Mouse (Mus musculus): Measurements from ENCODE around the gene A830018L16Rik.

Gene A830018L16Rik

GRCm38 (mm10) chr1:11652773-11653172 is 238.9 kb downstream of the A830018L16Rik start:
- DNase-seq (ENCODE audit: low spot score), result no peak

- DNase-seq (ENCODE audit: low spot score), result no peak
These were observed 243.6 kb downstream of the A830018L16Rik start for GRCm38 (mm10) chr1:11657341-11658060.

- no peak for DNase-seq (ENCODE audit: low spot score)
These were observed 244.2 kb downstream of the A830018L16Rik start for GRCm38 (mm10) chr1:11658061-11658625.

- no peak for DNase-seq (ENCODE audit: low spot score)
These were observed 330.9 kb downstream of the A830018L16Rik start for GRCm38 (mm10) chr1:11744749-11745314.

DNA sequence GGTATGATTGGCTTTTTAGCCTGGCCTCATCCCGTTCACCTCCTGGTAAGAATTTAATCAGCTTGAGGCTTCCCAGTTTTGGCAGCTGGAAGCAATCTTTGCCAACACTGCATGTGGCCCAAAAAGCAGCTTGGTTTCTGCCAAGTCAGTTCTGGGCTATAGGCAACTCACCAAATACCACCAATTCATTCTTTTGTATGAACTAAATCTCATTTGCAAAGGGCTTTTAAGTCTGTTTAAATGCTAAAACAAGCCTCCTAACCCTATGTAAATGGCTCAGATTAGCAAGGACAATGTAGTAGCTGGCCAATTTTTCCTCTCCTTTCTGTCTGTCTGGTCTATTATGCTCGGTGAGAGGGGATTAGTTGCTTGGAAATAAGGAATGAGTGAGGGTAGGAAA is 334.5 kb downstream of the A830018L16Rik start:
- DNase-seq (ENCODE audit: low spot score), result no peak

DNA sequence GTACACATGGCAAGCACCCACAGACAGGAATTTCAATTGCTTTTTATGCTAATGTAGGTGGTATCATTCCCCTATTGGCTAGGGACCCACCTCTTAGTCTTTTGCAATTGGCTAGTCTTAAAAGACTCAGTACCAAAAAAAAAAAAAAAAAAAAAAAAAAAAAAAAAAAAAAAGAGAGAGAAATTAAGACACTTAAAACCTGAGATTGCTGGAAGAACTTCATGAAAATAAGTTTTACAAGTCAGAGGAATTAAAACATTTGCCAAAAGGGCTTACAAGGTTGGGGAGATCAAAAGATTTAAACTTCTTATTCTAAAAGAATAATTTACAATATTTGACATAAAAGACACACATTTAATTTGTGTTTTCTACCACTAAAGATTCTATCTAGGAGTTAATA is 336.2 kb downstream of the A830018L16Rik start:
- DNase-seq (ENCODE audit: low spot score), result no peak

- DNase-seq (ENCODE audit: low spot score), result no peak
These were observed 336.7 kb downstream of the A830018L16Rik start for GRCm38 (mm10) chr1:11750607-11751006.

GRCm38 (mm10) chr1:11751996-11752395 is 338.1 kb downstream of the A830018L16Rik start:
- no peak for DNase-seq (ENCODE audit: low spot score)

- no peak for DNase-seq (ENCODE audit: low spot score)
These were observed 374.4 kb downstream of the A830018L16Rik start for GRCm38 (mm10) chr1:11788264-11788663.

DNA sequence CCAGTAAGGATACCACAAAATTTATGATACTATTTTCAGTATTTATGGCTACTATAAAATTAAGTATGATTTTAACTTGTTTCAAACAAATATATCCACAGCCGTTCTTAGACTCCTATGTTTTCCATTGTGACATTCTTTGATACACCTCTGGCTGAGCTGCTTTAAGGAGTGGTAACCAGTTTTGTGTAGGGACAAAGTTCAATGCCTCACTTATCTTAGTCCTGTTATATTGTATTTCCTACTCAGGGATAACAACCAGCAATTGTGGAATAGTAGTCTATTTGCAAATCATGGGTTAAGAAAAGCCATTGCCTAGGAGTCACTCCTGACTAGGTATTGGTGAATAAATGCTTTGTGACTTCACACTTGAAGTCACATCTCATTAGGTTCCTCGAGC is 378.9 kb downstream of the A830018L16Rik start:
- no peak for DNase-seq (ENCODE audit: low spot score)

DNA sequence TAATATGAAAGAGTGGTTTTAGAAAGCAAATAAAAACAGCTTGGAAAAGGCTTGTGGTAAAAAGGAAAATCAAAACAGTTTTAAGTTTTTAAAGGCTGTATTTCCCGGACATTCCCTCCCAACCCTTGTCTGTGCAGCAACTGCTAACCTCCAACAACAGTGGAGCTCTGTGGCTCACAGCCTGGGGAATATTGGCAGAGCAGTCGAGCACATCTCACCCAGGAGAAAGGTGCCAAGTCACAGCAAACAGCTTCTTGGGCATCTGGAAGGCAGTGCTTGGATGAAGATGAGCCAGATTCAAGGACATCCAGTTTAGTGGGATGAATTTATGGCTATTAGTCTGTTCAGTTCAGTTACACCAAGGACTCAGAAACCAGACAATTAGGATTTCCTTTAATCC is 381.8 kb downstream of the A830018L16Rik start:
- DNase-seq (ENCODE audit: low spot score), result no peak

- DNase-seq (ENCODE audit: low spot score), result no peak
These were observed 458.9 kb downstream of the A830018L16Rik start for GRCm38 (mm10) chr1:11872847-11873246.

- no peak for DNase-seq (ENCODE audit: low spot score)
These were observed 459.7 kb downstream of the A830018L16Rik start for GRCm38 (mm10) chr1:11873573-11873972.

- no peak for DNase-seq (ENCODE audit: low spot score)
These were observed 467.8 kb downstream of the A830018L16Rik start for GRCm38 (mm10) chr1:11881706-11882105.

GRCm38 (mm10) chr1:11895715-11896114 is 481.8 kb downstream of the A830018L16Rik start:
- no peak for DNase-seq (ENCODE audit: low spot score)

DNA sequence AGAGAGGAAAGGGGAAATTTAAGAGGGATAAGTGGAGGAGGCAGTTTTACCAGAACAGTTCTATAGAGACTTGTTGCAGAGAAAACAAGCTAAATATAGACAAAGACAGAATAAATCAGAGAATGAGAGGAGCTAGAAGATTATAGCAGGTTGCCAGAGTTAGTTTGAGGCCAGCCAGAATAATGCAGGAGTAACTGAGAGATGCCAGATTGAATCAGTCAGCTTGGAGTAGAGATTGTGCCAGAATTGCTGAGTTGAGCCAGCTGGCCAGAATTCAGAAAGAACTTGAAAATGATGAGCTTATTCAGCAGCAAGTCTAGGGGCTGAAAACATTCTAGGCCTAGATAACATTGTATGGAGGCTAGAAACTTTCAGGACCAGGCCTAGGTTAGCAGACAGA is 502.0 kb downstream of the A830018L16Rik start:
- no peak for DNase-seq (ENCODE audit: low spot score)

DNA sequence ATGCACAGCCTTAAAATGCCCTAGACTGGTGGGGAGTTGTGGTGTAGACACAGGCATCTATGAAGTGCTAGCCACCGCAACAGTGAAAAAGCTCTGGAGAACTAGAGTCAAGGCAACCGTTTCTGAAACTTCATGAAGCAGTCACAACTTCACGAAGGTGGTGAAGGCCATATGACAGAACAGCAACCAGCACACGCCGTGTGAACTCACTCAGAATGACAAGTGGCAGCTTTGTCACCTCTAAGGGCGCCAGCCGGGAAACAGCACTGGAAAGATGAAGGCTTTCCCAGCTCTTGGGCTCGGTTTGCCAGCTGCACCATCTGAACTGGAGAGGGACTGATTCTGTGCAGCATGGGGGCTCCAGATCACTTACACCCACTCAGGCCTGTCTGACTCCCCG is 523.1 kb downstream of the A830018L16Rik start:
- no peak for DNase-seq (ENCODE audit: low spot score)

DNA sequence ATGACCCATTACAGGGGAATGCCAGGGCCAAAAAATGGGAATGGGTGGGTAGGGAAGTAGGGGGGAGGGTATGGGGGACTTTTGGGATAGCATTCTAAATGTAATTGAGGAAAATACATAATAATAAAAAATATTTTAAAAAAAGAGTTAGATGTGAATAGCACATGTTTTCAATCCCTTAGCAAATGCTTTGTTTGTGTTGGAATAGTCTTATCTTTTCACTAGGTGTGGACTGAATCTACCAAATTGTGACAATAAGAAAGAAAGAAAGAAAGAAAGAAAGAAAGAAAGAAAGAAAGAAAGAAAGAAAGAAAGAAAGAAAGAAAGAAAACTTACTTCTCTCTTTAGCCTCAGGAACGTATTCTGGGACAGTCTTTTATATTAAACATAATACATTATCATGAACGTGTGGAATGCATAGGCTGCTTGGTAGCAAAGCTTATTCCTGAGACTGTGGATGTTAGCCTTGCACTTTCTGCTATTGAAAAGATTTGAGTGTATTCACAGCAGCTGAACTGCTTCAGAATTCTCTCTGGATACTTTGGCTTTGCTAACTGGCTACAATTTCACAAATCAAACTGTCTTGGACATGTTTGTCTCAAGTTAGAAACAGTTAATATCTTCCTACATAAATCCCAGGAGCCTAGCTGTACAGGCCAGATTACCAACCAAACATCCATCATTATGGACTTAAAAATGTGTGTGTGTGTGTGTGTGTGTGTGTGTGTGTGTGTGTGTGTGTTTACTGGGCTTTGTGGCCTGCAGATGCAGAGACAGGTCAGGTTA is 545.7 kb downstream of the A830018L16Rik start:
- DNase-seq (ENCODE audit: low spot score), result no peak

DNA sequence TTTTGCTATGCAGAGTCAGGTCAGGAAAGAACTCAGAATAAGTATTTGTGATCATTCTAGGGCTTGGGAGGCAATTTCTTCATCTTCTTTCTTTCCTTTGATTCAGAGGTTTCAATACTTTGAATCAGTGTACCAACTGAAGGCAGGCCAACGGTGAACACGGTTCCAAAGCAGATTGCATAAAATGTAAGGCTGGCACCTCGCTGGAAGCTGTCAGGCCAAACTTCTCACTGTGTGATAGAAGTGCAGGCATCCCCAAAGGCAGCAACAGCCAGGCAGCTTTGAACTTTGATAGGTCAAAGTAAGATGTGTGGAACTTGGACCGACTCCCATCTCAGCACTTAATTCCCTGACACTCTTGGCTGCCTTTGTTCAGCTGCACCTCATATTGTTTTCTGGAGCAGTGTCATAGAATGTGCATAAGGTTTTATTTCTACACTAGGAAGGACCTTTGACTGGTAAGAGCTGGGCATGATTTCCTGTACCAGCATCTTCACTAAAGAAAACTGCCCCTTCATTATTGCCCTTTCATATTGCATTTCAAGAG is 568.8 kb downstream of the A830018L16Rik start:
- DNase-seq (ENCODE audit: low spot score), result no peak

GRCm38 (mm10) chr1:11990011-11990410 is 576.1 kb downstream of the A830018L16Rik start:
- DNase-seq (ENCODE audit: low spot score), result no peak

DNA sequence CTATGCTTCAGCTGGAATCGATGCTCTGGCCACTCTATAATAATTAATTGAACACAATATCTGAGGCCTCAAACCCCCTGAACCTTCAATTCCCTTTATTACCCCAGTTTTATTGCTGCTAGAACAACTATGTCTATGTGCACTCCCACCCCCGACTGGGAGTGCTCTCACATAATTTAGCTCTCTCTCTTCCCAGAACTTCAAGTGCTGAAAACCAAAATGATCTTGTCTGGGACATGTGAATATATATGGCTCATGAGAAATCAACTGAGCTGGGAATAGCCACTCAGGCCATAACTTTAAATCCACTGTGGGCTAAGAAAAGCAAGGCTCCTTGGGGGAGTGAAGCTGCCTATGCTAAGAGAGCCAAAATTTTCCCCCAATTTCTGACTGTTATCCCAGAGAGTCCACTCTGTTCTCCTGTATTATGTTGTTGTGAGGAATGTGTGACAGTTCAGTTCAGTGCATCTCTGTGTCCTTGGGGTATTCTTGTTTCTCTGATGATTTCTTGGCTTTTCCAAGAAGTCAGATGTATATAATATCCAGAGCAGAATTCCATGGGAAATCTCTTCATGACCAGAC is 582.5 kb downstream of the A830018L16Rik start:
- no peak for DNase-seq (ENCODE audit: low spot score)

DNA sequence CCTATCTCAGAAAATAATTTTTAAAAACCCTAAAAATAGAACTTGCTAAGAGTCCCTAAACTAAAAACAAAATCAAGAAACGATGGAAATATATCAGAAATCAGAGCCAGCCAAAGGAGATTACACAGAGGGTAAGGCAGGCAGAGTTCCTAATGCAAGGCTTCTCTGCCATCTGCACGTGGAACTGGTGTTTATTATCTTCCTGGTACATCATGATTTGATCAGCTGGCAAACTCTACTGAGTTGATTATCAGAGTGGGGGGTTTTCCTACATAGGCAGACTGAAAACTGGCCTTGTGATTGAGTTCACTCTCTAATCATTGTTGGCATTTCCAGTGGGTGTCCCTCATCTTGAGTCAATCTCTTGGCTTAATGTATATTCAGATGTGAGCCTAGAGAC is 583.7 kb downstream of the A830018L16Rik start:
- no peak for DNase-seq (ENCODE audit: low spot score)
